ENCODE assay signal across 13 mouse cellular contexts in the genomic region with DNA sequence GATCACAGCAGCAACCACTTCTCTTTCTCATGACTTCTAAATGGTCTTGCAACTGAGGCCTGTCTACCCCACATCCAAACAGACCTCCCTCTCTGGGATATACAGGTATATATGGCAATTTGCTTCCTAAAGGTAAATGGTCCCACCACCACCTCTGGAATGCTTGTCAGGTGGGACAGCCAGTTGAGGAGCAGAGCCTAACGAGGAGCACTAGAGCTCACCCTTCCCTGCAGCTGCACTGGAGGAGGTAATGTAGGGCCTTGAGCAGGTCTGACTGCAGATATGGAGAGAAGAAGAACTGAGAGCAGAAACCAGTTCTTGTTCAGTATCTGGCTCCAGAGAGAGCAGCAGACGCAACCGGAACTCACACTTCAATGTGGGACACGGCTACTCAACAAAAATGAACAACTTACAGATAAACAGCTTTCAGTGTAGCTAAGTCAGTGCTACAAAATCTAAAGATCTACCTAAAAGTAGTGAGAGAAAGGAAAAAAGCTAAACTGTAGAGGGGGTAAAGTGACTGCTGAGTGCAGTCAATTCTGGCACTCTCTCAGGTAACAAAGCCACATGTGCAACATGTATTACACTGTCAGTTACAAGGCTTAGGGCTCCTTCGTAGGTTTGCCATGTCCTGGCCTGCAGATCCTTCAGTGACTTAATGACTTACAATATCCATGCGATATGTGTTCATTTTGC. TPM values are rescaled to one million over a fixed set of nuclear protein-coding genes. Genes with fewer than 3 reads are reported as not detected.
DNase-seq lines count a peak whose midpoint lies in the region; ATAC-seq and TF ChIP-seq lines count a peak whose summit lies in the region.
"Had no signal": no experiment of that assay in that cellular context is flagged by ENCODE, and none has a peak within 500 bp of the region (broad histone marks: within the 10 kb centered on the region; RNA-seq: fewer than 3 reads in every experiment).

No protein-coding gene starts in this region.

- H3K9ac ChIP-seq in forebrain, embryonic 14.5 days (ENCODE audit: low read length) = no peak overlapping the region
- H3K9ac ChIP-seq in forebrain, postnatal 0 days = no peak overlapping the region
- H3K9ac ChIP-seq in limb, embryonic 12.5 days (replicated peaks) = no peak overlapping the region
- no peak overlapping the region for H3K9ac ChIP-seq in liver, embryonic 11.5 days (ENCODE audit: low read depth, low read length)
- H3K9ac ChIP-seq: embryonic facial prominence, embryonic 15.5 days had no signal

- DNase-seq in forebrain, embryonic 14.5 days (ENCODE audit: low spot score) = no peak
- no peak for DNase-seq in forebrain, postnatal 0 days
- no peak for DNase-seq in limb, embryonic 10.5 days (ENCODE audit: low spot score)
- DNase-seq in liver, embryonic 11.5 days (ENCODE audit: low spot score) = no peak
- DNase-seq in left cerebral cortex, postnatal 36 days (ENCODE audit: low spot score in 2 of 2) = no peak
- no peak for DNase-seq in MN1 (ENCODE audit: low spot score)
- DNase-seq: cerebellum, postnatal 36 days; gastrocnemius, postnatal 10 days had no signal

- no peak overlapping the region for H3K4me2 ChIP-seq in forebrain, embryonic 14.5 days (ENCODE audit: low read length)
- no peak overlapping the region for H3K4me2 ChIP-seq in forebrain, postnatal 0 days (ENCODE audit: low read depth)
- H3K4me2 ChIP-seq in limb, embryonic 12.5 days = no peak overlapping the region
- H3K4me2 ChIP-seq in liver, embryonic 11.5 days = no peak overlapping the region
- H3K4me2 ChIP-seq: embryonic facial prominence, embryonic 15.5 days had no signal

- 0 out of 2 replicates have a peak overlapping the region, but pooled peaks have one; percentile 9 for H3K27ac ChIP-seq in forebrain, embryonic 14.5 days (ENCODE audit: low read depth, low read length)
- H3K27ac ChIP-seq in forebrain, postnatal 0 days (ENCODE audit: low read depth, low read length) = no peak overlapping the region
- H3K27ac ChIP-seq in limb, embryonic 12.5 days = peak overlapping the region; percentile 37; the same call in 1 of the 2 replicates
- H3K27ac ChIP-seq in limb, embryonic 10.5 days = no peak overlapping the region
- H3K27ac ChIP-seq in liver, embryonic 11.5 days (ENCODE audit: low read depth, low read length) = peak overlapping the region; percentile 45; the same call in 1 of the 2 replicates
- H3K27ac ChIP-seq: embryonic facial prominence, embryonic 15.5 days had no signal

- H3K4me1 ChIP-seq in forebrain, embryonic 14.5 days (ENCODE audit: control insufficient read depth, insufficient read depth, low read length) = no peaks in the 10 kb centered on the region
- no peaks in the 10 kb centered on the region for H3K4me1 ChIP-seq in forebrain, postnatal 0 days (ENCODE audit: insufficient read depth)
- peaks cover 42% of the 10 kb centered on the region for H3K4me1 ChIP-seq in limb, embryonic 12.5 days (replicated peaks)
- peaks cover 34% of the 10 kb centered on the region for H3K4me1 ChIP-seq in limb, embryonic 10.5 days
- peaks cover 34% of the 10 kb centered on the region for H3K4me1 ChIP-seq in liver, embryonic 11.5 days (replicated peaks; ENCODE audit: control insufficient read depth, insufficient read depth, low read length)

- H3K4me3 ChIP-seq in forebrain, embryonic 14.5 days (ENCODE audit: low read depth, low read length) = no peak overlapping the region
- no peak overlapping the region for H3K4me3 ChIP-seq in forebrain, postnatal 0 days (ENCODE audit: low read depth, low read length)
- no peak overlapping the region for H3K4me3 ChIP-seq in limb, embryonic 12.5 days (replicated peaks)
- no peak overlapping the region for H3K4me3 ChIP-seq in limb, embryonic 10.5 days
- H3K4me3 ChIP-seq in liver, embryonic 11.5 days (ENCODE audit: low read depth, low read length) = no peak overlapping the region
- H3K4me3 ChIP-seq: embryonic facial prominence, embryonic 15.5 days had no signal

- intact Hi-C loops in left cerebral cortex, postnatal 36 days (cut with DNase I) = no loop called here

- WGBS in forebrain, embryonic 14.5 days = 90% methylated on average over 6 of the region's 6 CpGs
- WGBS in forebrain, postnatal 0 days = 83% methylated on average over 6 of the region's 6 CpGs
- WGBS in limb, embryonic 12.5 days = 67% methylated on average over 6 of the region's 6 CpGs
- WGBS in limb, embryonic 10.5 days = 88% methylated on average over 6 of the region's 6 CpGs
- 65% methylated on average over 6 of the region's 6 CpGs for WGBS in liver, embryonic 11.5 days

- H3K36me3 ChIP-seq in forebrain, embryonic 14.5 days (ENCODE audit: control insufficient read depth, insufficient read depth, low read length) = no peaks in the 10 kb centered on the region
- no peaks in the 10 kb centered on the region for H3K36me3 ChIP-seq in forebrain, postnatal 0 days (ENCODE audit: insufficient read depth)
- H3K36me3 ChIP-seq in limb, embryonic 12.5 days = no peaks in the 10 kb centered on the region
- peaks cover 5% of the 10 kb centered on the region; the same call in 1 of the 2 replicates for H3K36me3 ChIP-seq in limb, embryonic 10.5 days
- no peaks in the 10 kb centered on the region; the same call in 1 of the 2 replicates for H3K36me3 ChIP-seq in liver, embryonic 11.5 days (ENCODE audit: control insufficient read depth, insufficient read depth, low read length)
- H3K36me3 ChIP-seq: embryonic facial prominence, embryonic 15.5 days had no signal

- no peak for ATAC-seq in forebrain, embryonic 14.5 days
- no peak for ATAC-seq in forebrain, postnatal 0 days
- ATAC-seq in limb, embryonic 12.5 days (ENCODE audit: insufficient number of reproducible peaks, insufficient read depth, low FRiP score, low TSS enrichment, low read depth) = no peak
- ATAC-seq in liver, embryonic 11.5 days (replicated peaks; ENCODE audit: low FRiP score) = no peak
- ATAC-seq in neutrophil, adult 5-6 weeks (ENCODE audit: extremely low read depth, insufficient number of reproducible peaks, low FRiP score, poor library complexity, severe bottlenecking) = 0 out of 2 replicates have a peak, but pooled peaks have one; percentile 30
- ATAC-seq: activated CD4-positive, CD25-positive, alpha-beta regulatory T cell, adult 4 months; inflammation-experienced regulatory T-cells, adult 6 months had no signal

- H3K9me3 ChIP-seq in forebrain, embryonic 14.5 days (replicated peaks; ENCODE audit: control insufficient read depth, low read length) = no peaks in the 10 kb centered on the region
- no peaks in the 10 kb centered on the region for H3K9me3 ChIP-seq in forebrain, postnatal 0 days (ENCODE audit: low read length)
- no peaks in the 10 kb centered on the region for H3K9me3 ChIP-seq in limb, embryonic 12.5 days
- H3K9me3 ChIP-seq in limb, embryonic 10.5 days (replicated peaks) = no peaks in the 10 kb centered on the region
- H3K9me3 ChIP-seq in liver, embryonic 11.5 days (ENCODE audit: control insufficient read depth, low read length) = no peaks in the 10 kb centered on the region
- H3K9me3 ChIP-seq: embryonic facial prominence, embryonic 15.5 days had no signal

- TF ChIP-seq CTCF in forebrain, postnatal 0 days (IDR thresholded peaks at IDR 0.05; ENCODE audit: low read depth) = no peak

- H3K27me3 ChIP-seq in forebrain, embryonic 14.5 days (replicated peaks; ENCODE audit: control insufficient read depth, insufficient read depth, low read length) = no peaks in the 10 kb centered on the region
- H3K27me3 ChIP-seq in forebrain, postnatal 0 days (ENCODE audit: insufficient read depth, low read length) = no peaks in the 10 kb centered on the region
- H3K27me3 ChIP-seq in limb, embryonic 12.5 days = no peaks in the 10 kb centered on the region
- H3K27me3 ChIP-seq in limb, embryonic 10.5 days (ENCODE audit: low read depth, poor library complexity, severe bottlenecking) = no peaks in the 10 kb centered on the region
- H3K27me3 ChIP-seq in liver, embryonic 11.5 days (replicated peaks; ENCODE audit: control insufficient read depth, insufficient read depth, low read length) = no peaks in the 10 kb centered on the region
- H3K27me3 ChIP-seq: embryonic facial prominence, embryonic 15.5 days had no signal

RNA-seq across cellular contexts. Expression of gene Stau1, which starts 21.8 kb away (rescaled TPM):
- 81.7 and 102 TPM in 2 replicates for polyA plus RNA-seq in forebrain, embryonic 14.5 days (2014; fragmentation: Nextera tagmentation; extraction: Ambion mirVana)
- total RNA-seq in forebrain, postnatal 0 days (2014; rRNA removed) = 29.7 and 39.6 TPM in 2 replicates
- polyA plus RNA-seq in forebrain, postnatal 0 days (2015; fragmentation: Nextera tagmentation; extraction: Ambion mirVana) = 75.2 and 97.3 TPM in 2 replicates
- polyA plus RNA-seq in limb, embryonic 12.5 days (2016; fragmentation: Nextera tagmentation; extraction: Ambion mirVana) = 113 and 120 TPM in 2 replicates
- polyA plus RNA-seq in limb, embryonic 10.5 days (2016; fragmentation: Nextera tagmentation; extraction: Ambion mirVana) = 87.9 and 98.3 TPM in 2 replicates
- polyA plus RNA-seq in liver, embryonic 11.5 days (2014; fragmentation: Nextera tagmentation; extraction: Ambion mirVana) = 57.1 and 59.5 TPM in 2 replicates
- total RNA-seq in neutrophil, adult 5-6 weeks (2017) = 64.5 and 67.0 TPM in 2 replicates
- 10 to 100 TPM; 62.9 to 70.6 TPM for total RNA-seq in left cerebral cortex, postnatal 36 days (2021)

RNA-seq across cellular contexts. Expression of gene Ddx27, which starts 40.7 kb away (rescaled TPM):
- 23.2 and 27.8 TPM in 2 replicates for polyA plus RNA-seq in forebrain, embryonic 14.5 days (2014; fragmentation: Nextera tagmentation; extraction: Ambion mirVana)
- total RNA-seq in forebrain, postnatal 0 days (2014; rRNA removed) = 37.9 and 42.5 TPM in 2 replicates
- 28.4 and 36.9 TPM in 2 replicates for polyA plus RNA-seq in forebrain, postnatal 0 days (2015; fragmentation: Nextera tagmentation; extraction: Ambion mirVana)
- 62.8 and 65.1 TPM in 2 replicates for polyA plus RNA-seq in limb, embryonic 12.5 days (2016; fragmentation: Nextera tagmentation; extraction: Ambion mirVana)
- polyA plus RNA-seq in limb, embryonic 10.5 days (2016; fragmentation: Nextera tagmentation; extraction: Ambion mirVana) = 68.6 and 77.0 TPM in 2 replicates
- polyA plus RNA-seq in liver, embryonic 11.5 days (2014; fragmentation: Nextera tagmentation; extraction: Ambion mirVana) = 102 and 103 TPM in 2 replicates
- 49.1 and 51.3 TPM in 2 replicates for total RNA-seq in neutrophil, adult 5-6 weeks (2017)
- total RNA-seq in left cerebral cortex, postnatal 36 days (2021) = 10 to 100 TPM; 26.0 to 39.1 TPM

Comparison
In these comparisons a context has a peak if more than half of its experiments do, and no peak if none do; other contexts are left out.
1. H3K27ac ChIP-seq: peak in forebrain, embryonic 14.5 days (single experiment), limb, embryonic 12.5 days (single experiment) and liver, embryonic 11.5 days (single experiment); none in forebrain, postnatal 0 days (single experiment) and limb, embryonic 10.5 days (single experiment).